Mouse (Mus musculus): ENCODE data around the gene Olfr1358. TPM values are rescaled to one million over a fixed set of nuclear protein-coding genes. Genes with fewer than 3 reads are reported as not detected.
"Not testable (repeated sequence)": the region's sequence is repeated elsewhere in the genome, so short reads cannot be mapped to it uniquely, and the experiment has no call there.

Gene Olfr1358
- polyA plus RNA-seq, 2 experiments = not detected

- H3K4me3 ChIP-seq (ENCODE audit: insufficient read depth in 1 of 2, low read depth in 2 of 2, low read length in 2 of 2) = no peak overlapping the region
- ATAC-seq (ENCODE audit: insufficient read depth) (no peak), DNase-seq (ENCODE audit: low read depth in 3 of 3, low spot score in 3 of 3) (peak in 1 of 3 experiments; percentile 6)
- no peak overlapping the region for H3K9ac ChIP-seq (replicated peaks)
- H3K4me2 ChIP-seq (ENCODE audit: low read depth) = no peak overlapping the region
- no peaks in the 10 kb centered on the region for H3K36me3 ChIP-seq (replicated peaks; ENCODE audit: control insufficient read depth, insufficient read depth, low read depth)
- H3K27ac ChIP-seq = no peak overlapping the region
- WGBS (ENCODE audit: insufficient replicate concordance) = 44% methylated on average over 17 of the region's 17 CpGs
- H3K4me1 ChIP-seq (replicated peaks; ENCODE audit: control insufficient read depth in 2 of 2, insufficient read depth in 2 of 2, low read length in 1 of 2) = no peaks in the 10 kb centered on the region
- peak; percentile 45 for TF ChIP-seq CTCF (IDR thresholded peaks at IDR 0.05; ENCODE audit: low read depth)
- TF ChIP-seq EP300 (IDR thresholded peaks at IDR 0.05; ENCODE audit: low read depth) = no peak
- H3K9me3 ChIP-seq (ENCODE audit: control insufficient read depth, low read length) = no peaks in the 10 kb centered on the region
- no peaks in the 10 kb centered on the region; the same call in 1 of the 2 replicates for H3K27me3 ChIP-seq (ENCODE audit: control insufficient read depth, insufficient read depth, low read length)
Measured at GRCm38 (mm10) chr10:78520260-78521005, 3.2 kb downstream of the Olfr1358 start.

- not testable (repeated sequence) for H3K9me3 ChIP-seq (ENCODE audit: control insufficient read depth, low read length); H3K4me3 ChIP-seq (ENCODE audit: insufficient read depth in 1 of 2, low read depth in 2 of 2, low read length in 2 of 2); DNase-seq (ENCODE audit: low read depth in 3 of 3, low spot score in 3 of 3); H3K27me3 ChIP-seq (ENCODE audit: control insufficient read depth, insufficient read depth, low read length); ATAC-seq (ENCODE audit: insufficient read depth); H3K4me1 ChIP-seq (replicated peaks; ENCODE audit: control insufficient read depth in 2 of 2, insufficient read depth in 2 of 2, low read length in 1 of 2); H3K27ac ChIP-seq; H3K9ac ChIP-seq (replicated peaks); H3K4me2 ChIP-seq (ENCODE audit: low read depth); H3K36me3 ChIP-seq (replicated peaks; ENCODE audit: control insufficient read depth, insufficient read depth, low read depth)
- 37% methylated on average over 3 of the region's 3 CpGs for WGBS (ENCODE audit: insufficient replicate concordance)
Measured at GRCm38 (mm10) chr10:78525071-78525470, 7.8 kb downstream of the Olfr1358 start.

- no peaks in the 10 kb centered on the region for H3K4me1 ChIP-seq (replicated peaks; ENCODE audit: control insufficient read depth in 2 of 2, insufficient read depth in 2 of 2, low read length in 1 of 2)
- no peak overlapping the region for H3K4me2 ChIP-seq (ENCODE audit: low read depth)
- WGBS (ENCODE audit: insufficient replicate concordance) = 34% methylated on average over 4 of the region's 4 CpGs
- H3K4me3 ChIP-seq (ENCODE audit: insufficient read depth in 1 of 2, low read depth in 2 of 2, low read length in 2 of 2) = no peak overlapping the region
- H3K9me3 ChIP-seq (ENCODE audit: control insufficient read depth, low read length) = no peaks in the 10 kb centered on the region
- no peaks in the 10 kb centered on the region for H3K36me3 ChIP-seq (replicated peaks; ENCODE audit: control insufficient read depth, insufficient read depth, low read depth)
- no peak overlapping the region for H3K27ac ChIP-seq
- ATAC-seq (ENCODE audit: insufficient read depth) (no peak), DNase-seq (ENCODE audit: low read depth in 3 of 3, low spot score in 3 of 3) (no peak)
- TF ChIP-seq EP300 (IDR thresholded peaks at IDR 0.05; ENCODE audit: low read depth) = no peak
- no peak for TF ChIP-seq CTCF (IDR thresholded peaks at IDR 0.05; ENCODE audit: low read depth)
- H3K27me3 ChIP-seq (ENCODE audit: control insufficient read depth, insufficient read depth, low read length) = no peaks in the 10 kb centered on the region
- H3K9ac ChIP-seq (replicated peaks) = no peak overlapping the region
Measured at GRCm38 (mm10) chr10:78525511-78525910, 8.3 kb downstream of the Olfr1358 start.

GRCm38 (mm10) chr10:78540943-78541342 lies 23.7 kb downstream of the Olfr1358 start:
- DNase-seq (ENCODE audit: low read depth in 3 of 3, low spot score in 3 of 3) = no peak
- TF ChIP-seq EP300 (IDR thresholded peaks at IDR 0.05; ENCODE audit: low read depth) = no peak
- peak; percentile 37; the same call in 1 of the 2 replicates for TF ChIP-seq CTCF (IDR thresholded peaks at IDR 0.05; ENCODE audit: low read depth)
- Histone ChIP-seq H3K9ac (replicated peaks) (no peak overlapping the region), H3K4me3 (ENCODE audit: insufficient read depth in 1 of 2, low read depth in 2 of 2, low read length in 2 of 2) (no peak overlapping the region), H3K4me1 (replicated peaks; ENCODE audit: control insufficient read depth in 2 of 2, insufficient read depth in 2 of 2, low read length in 1 of 2) (no peaks in the 10 kb centered on the region), H3K27me3 (ENCODE audit: control insufficient read depth, insufficient read depth, low read length) (no peaks in the 10 kb centered on the region), H3K27ac (no peak overlapping the region), H3K4me2 (ENCODE audit: low read depth) (no peak overlapping the region), H3K9me3 (ENCODE audit: control insufficient read depth, low read length) (no peaks in the 10 kb centered on the region), H3K36me3 (replicated peaks; ENCODE audit: control insufficient read depth, insufficient read depth, low read depth) (no peaks in the 10 kb centered on the region)
- 42% methylated on average over 2 of the region's 2 CpGs for WGBS (ENCODE audit: insufficient replicate concordance)
- no peak for ATAC-seq (ENCODE audit: insufficient read depth)

GRCm38 (mm10) chr10:78565070-78565469 lies 47.8 kb downstream of the Olfr1358 start:
- Histone ChIP-seq H3K36me3 (replicated peaks; ENCODE audit: control insufficient read depth, insufficient read depth, low read depth) (no peaks in the 10 kb centered on the region), H3K9ac (replicated peaks) (no peak overlapping the region), H3K27me3 (ENCODE audit: control insufficient read depth, insufficient read depth, low read length) (no peaks in the 10 kb centered on the region), H3K9me3 (ENCODE audit: control insufficient read depth, low read length) (no peaks in the 10 kb centered on the region), H3K4me2 (ENCODE audit: low read depth) (no peak overlapping the region), H3K4me3 (ENCODE audit: insufficient read depth in 1 of 2, low read depth in 2 of 2, low read length in 2 of 2) (no peak overlapping the region), H3K4me1 (replicated peaks; ENCODE audit: control insufficient read depth in 2 of 2, insufficient read depth in 2 of 2, low read length in 1 of 2) (no peaks in the 10 kb centered on the region), H3K27ac (no peak overlapping the region)
- TF ChIP-seq CTCF (IDR thresholded peaks at IDR 0.05; ENCODE audit: low read depth) (no peak), EP300 (IDR thresholded peaks at IDR 0.05; ENCODE audit: low read depth) (no peak)
- DNase-seq (ENCODE audit: low read depth in 3 of 3, low spot score in 3 of 3) = no peak
- WGBS (ENCODE audit: insufficient replicate concordance) = 52% methylated on average over 1 of the region's 1 CpGs
- no peak for ATAC-seq (ENCODE audit: insufficient read depth)
